ENCODE assay signal across 10 mouse cellular contexts in genomic region chr1:192853429-192853828, GRCm38 (mm10). TPM values are rescaled to one million over a fixed set of nuclear protein-coding genes. Genes with fewer than 3 reads are reported as not detected.
A peak's percentile ranks its signal among the peaks of the same experiment; 100 is the strongest.
DNase-seq lines count a peak whose midpoint lies in the region; ATAC-seq and TF ChIP-seq lines count a peak whose summit lies in the region.
"Had no signal": no experiment of that assay in that cellular context is flagged by ENCODE, and none has a peak within 500 bp of the region (broad histone marks: within the 10 kb centered on the region; RNA-seq: fewer than 3 reads in every experiment).

No protein-coding gene starts in this region.

- DNase-seq in heart, embryonic 10.5 days (ENCODE audit: low spot score) = no peak
- DNase-seq in heart, adult 9 months (ENCODE audit: low spot score in 2 of 2) = no peak
- DNase-seq in neural tube, embryonic 11.5 days (ENCODE audit: low spot score) = no peak
- no peak for DNase-seq in neural tube, embryonic 10.5 days (ENCODE audit: extremely low spot score, low spot score)
- DNase-seq in stomach, postnatal 0 days (ENCODE audit: low spot score) = no peak
- no peak for DNase-seq in layer of hippocampus, postnatal 10 days (ENCODE audit: low spot score in 2 of 2)
- DNase-seq in thymus, adult 18-20 months = no peak
- DNase-seq: lung, postnatal 4 days had no signal

- ATAC-seq in neural tube, embryonic 11.5 days (ENCODE audit: insufficient read depth, low FRiP score, low TSS enrichment) = no peak
- ATAC-seq in limb, embryonic 15.5 days (ENCODE audit: insufficient number of reproducible peaks, low FRiP score, low TSS enrichment, low read depth) = no peak
- ATAC-seq in stomach, postnatal 0 days (ENCODE audit: low FRiP score, low TSS enrichment) = no peak
- ATAC-seq: Patski had no signal

- no peak for TF ChIP-seq EP300 in stomach, postnatal 0 days (optimal IDR thresholded peaks at IDR 0.05)

- peaks cover 13% of the 10 kb centered on the region for H3K36me3 ChIP-seq in heart, embryonic 10.5 days
- peaks cover 3% of the 10 kb centered on the region for H3K36me3 ChIP-seq in neural tube, embryonic 11.5 days (ENCODE audit: control insufficient read depth, insufficient read depth, low read length)
- peaks cover 18% of the 10 kb centered on the region for H3K36me3 ChIP-seq in limb, embryonic 15.5 days
- H3K36me3 ChIP-seq in stomach, postnatal 0 days (ENCODE audit: control insufficient read depth, insufficient read depth, low read length) = peaks cover 5% of the 10 kb centered on the region; the same call in 1 of the 2 replicates

- H3K4me3 ChIP-seq in heart, embryonic 10.5 days = peak overlapping the region; percentile 89; the same call in 1 of the 2 replicates
- peak overlapping the region; percentile 89; the same call in 1 of the 2 replicates for H3K4me3 ChIP-seq in neural tube, embryonic 11.5 days (ENCODE audit: low read depth, low read length)
- H3K4me3 ChIP-seq in limb, embryonic 15.5 days = peak overlapping the region; percentile 92
- H3K4me3 ChIP-seq in stomach, postnatal 0 days (ENCODE audit: low read depth, low read length) = 0 out of 2 replicates have a peak overlapping the region, but pooled peaks have one; percentile 81

- WGBS in heart, embryonic 10.5 days = 60% methylated on average over 2 of the region's 2 CpGs
- WGBS in neural tube, embryonic 11.5 days = 36% methylated on average over 2 of the region's 2 CpGs
- 26% methylated on average over 2 of the region's 2 CpGs for whole genome bisulfite sequencing in limb, embryonic 15.5 days
- 57% methylated on average over 2 of the region's 2 CpGs for WGBS in stomach, postnatal 0 days

- H3K4me1 ChIP-seq in heart, embryonic 10.5 days = peaks cover 40% of the 10 kb centered on the region
- peaks cover 28% of the 10 kb centered on the region for H3K4me1 ChIP-seq in neural tube, embryonic 11.5 days (ENCODE audit: control insufficient read depth, insufficient read depth, low read length)
- peaks cover 67% of the 10 kb centered on the region for H3K4me1 ChIP-seq in limb, embryonic 15.5 days
- H3K4me1 ChIP-seq in stomach, postnatal 0 days (replicated peaks; ENCODE audit: control insufficient read depth, insufficient read depth) = peaks cover 5% of the 10 kb centered on the region

- H3K9ac ChIP-seq in neural tube, embryonic 11.5 days (ENCODE audit: low read length) = no peak overlapping the region
- peak overlapping the region; percentile 95; the same call in 1 of the 2 replicates for H3K9ac ChIP-seq in limb, embryonic 15.5 days
- no peak overlapping the region for H3K9ac ChIP-seq in stomach, postnatal 0 days (ENCODE audit: low read length)

- H3K27ac ChIP-seq in heart, embryonic 10.5 days = no peak overlapping the region
- no peak overlapping the region for H3K27ac ChIP-seq in neural tube, embryonic 11.5 days (ENCODE audit: low read depth, low read length)
- peak overlapping the region; percentile 99; the same call in 1 of the 2 replicates for H3K27ac ChIP-seq in limb, embryonic 15.5 days
- no peak overlapping the region for H3K27ac ChIP-seq in stomach, postnatal 0 days (replicated peaks)

- peaks cover 81% of the 10 kb centered on the region for H3K27me3 ChIP-seq in heart, embryonic 10.5 days (ENCODE audit: insufficient read depth, poor library complexity, severe bottlenecking)
- peaks cover 43% of the 10 kb centered on the region for H3K27me3 ChIP-seq in neural tube, embryonic 11.5 days (ENCODE audit: control insufficient read depth, insufficient read depth, low read length)
- H3K27me3 ChIP-seq in limb, embryonic 15.5 days = no peaks in the 10 kb centered on the region
- no peaks in the 10 kb centered on the region for H3K27me3 ChIP-seq in stomach, postnatal 0 days (ENCODE audit: control insufficient read depth, insufficient read depth, low read length)
- H3K27me3 ChIP-seq: Patski had no signal

- no peaks in the 10 kb centered on the region for H3K9me3 ChIP-seq in heart, embryonic 10.5 days
- no peaks in the 10 kb centered on the region for H3K9me3 ChIP-seq in neural tube, embryonic 11.5 days (ENCODE audit: control insufficient read depth, low read length)
- no peaks in the 10 kb centered on the region for H3K9me3 ChIP-seq in limb, embryonic 15.5 days
- no peaks in the 10 kb centered on the region for H3K9me3 ChIP-seq in stomach, postnatal 0 days (ENCODE audit: control insufficient read depth, low read length)

- H3K4me2 ChIP-seq in neural tube, embryonic 11.5 days (ENCODE audit: low read depth) = peak overlapping the region; percentile 96
- H3K4me2 ChIP-seq in limb, embryonic 15.5 days = peak overlapping the region; percentile 68
- peak overlapping the region; percentile 95 for H3K4me2 ChIP-seq in stomach, postnatal 0 days (replicated peaks; ENCODE audit: low read depth)

- no peak for TF ChIP-seq CTCF in stomach, postnatal 0 days (IDR thresholded peaks at IDR 0.05; ENCODE audit: low read depth)

RNA-seq across cellular contexts. Expression of gene Sertad4, which starts 2.1 kb away (rescaled TPM):
- polyA plus RNA-seq in heart, embryonic 10.5 days (2016; fragmentation: Nextera tagmentation; extraction: Ambion mirVana) = 7.5 and 11.5 TPM in 2 replicates
- 19.3 and 22.8 TPM in 2 replicates for polyA plus RNA-seq in neural tube, embryonic 11.5 days (2014; fragmentation: Nextera tagmentation; extraction: Ambion mirVana)
- polyA plus RNA-seq in limb, embryonic 15.5 days (2015; fragmentation: Nextera tagmentation; extraction: Ambion mirVana) = 48.2 and 72.5 TPM in 2 replicates
- 5.7 and 6.6 TPM in 2 replicates for polyA plus RNA-seq in stomach, postnatal 0 days (2015; fragmentation: Nextera tagmentation; extraction: Ambion mirVana)
- 10 to 100 TPM; 29.4 to 30.1 TPM for total RNA-seq in layer of hippocampus, postnatal 10 days (2021)
